Mouse (Mus musculus): Measurements from ENCODE around the gene Etfdh. TPM values are rescaled to one million over a fixed set of nuclear protein-coding genes. Genes with fewer than 3 reads are reported as not detected.
A peak's percentile ranks its signal among the peaks of the same experiment; 100 is the strongest.

The Etfdh gene
- polyA plus RNA-seq, 1 experiment = 17.8 TPM

GRCm38 (mm10) chr3:79627484-79628181 lies 1.7 kb downstream of the Etfdh start:
- Histone ChIP-seq H3K36me3 (ENCODE audit: control insufficient read depth, insufficient read depth) (peaks cover 10% of the 10 kb centered on the region), H3ac (ENCODE audit: control insufficient read depth, insufficient read length, low read depth) (no peak overlapping the region), H3K4me3 (ENCODE audit: insufficient read depth, poor library complexity, severe bottlenecking) (peak overlapping the region; percentile 85), H3K79me3 (ENCODE audit: low read depth) (peaks cover 7% of the 10 kb centered on the region), H3K79me2 (ENCODE audit: control insufficient read depth, insufficient read depth) (peaks cover 34% of the 10 kb centered on the region), H3K27me3 (ENCODE audit: control insufficient read depth, insufficient read depth, insufficient read length) (no peaks in the 10 kb centered on the region)
- TF ChIP-seq MYOD1 (IDR thresholded peaks at IDR 0.05; ENCODE audit: control insufficient read depth, insufficient read length, low read depth) = no peak
- no peak for TF ChIP-seq USF1 (IDR thresholded peaks at IDR 0.05; ENCODE audit: low read depth)
- TF ChIP-seq MYOG (IDR thresholded peaks at IDR 0.05; ENCODE audit: control insufficient read depth, extremely low read depth, insufficient read length) = no peak
- TF ChIP-seq MAX (IDR thresholded peaks at IDR 0.05) = no peak
- no peak for TF ChIP-seq FOSL1 (IDR thresholded peaks at IDR 0.05; ENCODE audit: insufficient read depth, low read length, poor library complexity, severe bottlenecking)
- no peak for TF ChIP-seq CEBPB (IDR thresholded peaks at IDR 0.05; ENCODE audit: low read depth)
- TF ChIP-seq CTCF (IDR thresholded peaks at IDR 0.05; ENCODE audit: control insufficient read depth, insufficient read depth, insufficient read length) = no peak

- Histone ChIP-seq H3K27me3 (ENCODE audit: control insufficient read depth, insufficient read depth, insufficient read length) (no peaks in the 10 kb centered on the region), H3K36me3 (ENCODE audit: control insufficient read depth, insufficient read depth) (peaks cover 59% of the 10 kb centered on the region), H3K4me3 (ENCODE audit: insufficient read depth, poor library complexity, severe bottlenecking) (no peak overlapping the region), H3ac (ENCODE audit: control insufficient read depth, insufficient read length, low read depth) (no peak overlapping the region), H3K79me3 (ENCODE audit: low read depth) (no peaks in the 10 kb centered on the region), H3K79me2 (ENCODE audit: control insufficient read depth, insufficient read depth) (no peaks in the 10 kb centered on the region)
- TF ChIP-seq CTCF (IDR thresholded peaks at IDR 0.05; ENCODE audit: control insufficient read depth, insufficient read depth, insufficient read length) (no peak), MYOD1 (IDR thresholded peaks at IDR 0.05; ENCODE audit: control insufficient read depth, insufficient read length, low read depth) (no peak), USF1 (IDR thresholded peaks at IDR 0.05; ENCODE audit: low read depth) (no peak), MAX (IDR thresholded peaks at IDR 0.05) (no peak), MYOG (IDR thresholded peaks at IDR 0.05; ENCODE audit: control insufficient read depth, extremely low read depth, insufficient read length) (no peak), CEBPB (IDR thresholded peaks at IDR 0.05; ENCODE audit: low read depth) (no peak), FOSL1 (IDR thresholded peaks at IDR 0.05; ENCODE audit: insufficient read depth, low read length, poor library complexity, severe bottlenecking) (no peak)
Measured at GRCm38 (mm10) chr3:79609886-79610285, 19.4 kb downstream of the Etfdh start.

GRCm38 (mm10) chr3:79595468-79595867 lies 33.8 kb downstream of the Etfdh start:
- H3K4me3 ChIP-seq (ENCODE audit: insufficient read depth, poor library complexity, severe bottlenecking) = no peak overlapping the region
- H3K79me3 ChIP-seq (ENCODE audit: low read depth) = peaks cover 40% of the 10 kb centered on the region
- TF ChIP-seq FOSL1 (IDR thresholded peaks at IDR 0.05; ENCODE audit: insufficient read depth, low read length, poor library complexity, severe bottlenecking) = no peak
- TF ChIP-seq CTCF (IDR thresholded peaks at IDR 0.05; ENCODE audit: control insufficient read depth, insufficient read depth, insufficient read length) = no peak
- no peak for TF ChIP-seq CEBPB (IDR thresholded peaks at IDR 0.05; ENCODE audit: low read depth)
- no peak for TF ChIP-seq MYOG (IDR thresholded peaks at IDR 0.05; ENCODE audit: control insufficient read depth, extremely low read depth, insufficient read length)
- TF ChIP-seq MAX (IDR thresholded peaks at IDR 0.05) = no peak
- TF ChIP-seq MYOD1 (IDR thresholded peaks at IDR 0.05; ENCODE audit: control insufficient read depth, insufficient read length, low read depth) = no peak
- no peak for TF ChIP-seq USF1 (IDR thresholded peaks at IDR 0.05; ENCODE audit: low read depth)
- H3ac ChIP-seq (ENCODE audit: control insufficient read depth, insufficient read length, low read depth) = no peak overlapping the region
- peaks cover 76% of the 10 kb centered on the region for H3K36me3 ChIP-seq (ENCODE audit: control insufficient read depth, insufficient read depth)
- no peaks in the 10 kb centered on the region for H3K27me3 ChIP-seq (ENCODE audit: control insufficient read depth, insufficient read depth, insufficient read length)
- peaks cover 51% of the 10 kb centered on the region for H3K79me2 ChIP-seq (ENCODE audit: control insufficient read depth, insufficient read depth)

GRCm38 (mm10) chr3:79591793-79592471 lies 37.4 kb downstream of the Etfdh start:
- Histone ChIP-seq H3K36me3 (ENCODE audit: control insufficient read depth, insufficient read depth) (peaks cover 42% of the 10 kb centered on the region), H3K79me2 (ENCODE audit: control insufficient read depth, insufficient read depth) (peaks cover 51% of the 10 kb centered on the region), H3ac (ENCODE audit: control insufficient read depth, insufficient read length, low read depth) (peak overlapping the region; percentile 83), H3K27me3 (ENCODE audit: control insufficient read depth, insufficient read depth, insufficient read length) (no peaks in the 10 kb centered on the region), H3K79me3 (ENCODE audit: low read depth) (peaks cover 40% of the 10 kb centered on the region), H3K4me3 (ENCODE audit: insufficient read depth, poor library complexity, severe bottlenecking) (peak overlapping the region; percentile 90)
- no peak for TF ChIP-seq USF1 (IDR thresholded peaks at IDR 0.05; ENCODE audit: low read depth)
- TF ChIP-seq MYOG (IDR thresholded peaks at IDR 0.05; ENCODE audit: control insufficient read depth, extremely low read depth, insufficient read length) = no peak
- no peak for TF ChIP-seq CEBPB (IDR thresholded peaks at IDR 0.05; ENCODE audit: low read depth)
- TF ChIP-seq MAX (IDR thresholded peaks at IDR 0.05) = no peak
- TF ChIP-seq MYOD1 (IDR thresholded peaks at IDR 0.05; ENCODE audit: control insufficient read depth, insufficient read length, low read depth) = no peak
- no peak for TF ChIP-seq CTCF (IDR thresholded peaks at IDR 0.05; ENCODE audit: control insufficient read depth, insufficient read depth, insufficient read length)
- TF ChIP-seq FOSL1 (IDR thresholded peaks at IDR 0.05; ENCODE audit: insufficient read depth, low read length, poor library complexity, severe bottlenecking) = no peak

- peaks cover 37% of the 10 kb centered on the region for H3K79me3 ChIP-seq (ENCODE audit: low read depth)
- H3ac ChIP-seq (ENCODE audit: control insufficient read depth, insufficient read length, low read depth) = peak within 1 kb of the TSS; percentile 83
- peaks cover 34% of the 10 kb centered on the region for H3K36me3 ChIP-seq (ENCODE audit: control insufficient read depth, insufficient read depth)
- peaks cover 49% of the 10 kb centered on the region for H3K79me2 ChIP-seq (ENCODE audit: control insufficient read depth, insufficient read depth)
- peak within 1 kb of the TSS; percentile 90 for H3K4me3 ChIP-seq (ENCODE audit: insufficient read depth, poor library complexity, severe bottlenecking)
- TF ChIP-seq FOSL1 (IDR thresholded peaks at IDR 0.05; ENCODE audit: insufficient read depth, low read length, poor library complexity, severe bottlenecking) (no peak), CTCF (IDR thresholded peaks at IDR 0.05; ENCODE audit: control insufficient read depth, insufficient read depth, insufficient read length) (no peak), MYOG (IDR thresholded peaks at IDR 0.05; ENCODE audit: control insufficient read depth, extremely low read depth, insufficient read length) (no peak), MAX (IDR thresholded peaks at IDR 0.05) (peak; percentile 93), MYOD1 (IDR thresholded peaks at IDR 0.05; ENCODE audit: control insufficient read depth, insufficient read length, low read depth) (no peak)
- no peaks in the 10 kb centered on the region for H3K27me3 ChIP-seq (ENCODE audit: control insufficient read depth, insufficient read depth, insufficient read length)
Measured at GRCm38 (mm10) chr3:79590863-79591792, 38.2 kb downstream of the Etfdh start, which contains the start of gene Ppid. Gene Ppid, plus strand, starts transcription at chr3:79591342.

Data from C2C12 (cell line).